Mouse (Mus musculus): ENCODE results near the gene Brcc3. TPM values are rescaled to one million over a fixed set of nuclear protein-coding genes. Genes with fewer than 3 reads are reported as not detected.
"Not testable (repeated sequence)": the region's sequence is repeated elsewhere in the genome, so short reads cannot be mapped to it uniquely, and the experiment has no call there.

Brcc3 gene
- polyA plus RNA-seq, 1 experiment from 2014 or later: 75.6 TPM

DNA sequence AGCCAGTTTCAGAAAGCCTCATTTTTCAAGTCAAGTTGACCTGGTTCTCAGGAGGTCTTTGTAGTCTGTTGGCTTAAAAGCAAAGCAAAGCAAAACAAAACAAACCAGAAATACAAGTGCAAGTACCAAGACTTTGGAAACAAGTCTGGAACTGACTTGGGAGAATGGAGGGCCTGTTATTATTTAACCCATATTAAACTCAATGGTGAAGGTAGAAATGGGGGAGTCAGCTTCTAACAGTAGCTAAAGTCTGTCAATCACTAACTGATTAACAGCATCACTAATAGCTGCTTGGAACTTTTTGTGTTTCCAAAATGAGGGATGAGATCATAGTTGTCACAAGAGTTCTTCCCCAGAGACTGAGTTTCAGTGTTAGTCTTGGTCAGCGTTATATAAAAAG is 17.0 kb upstream of the Brcc3 start:
- no peak for ATAC-seq (replicated peaks; ENCODE audit: insufficient number of reproducible peaks, low FRiP score, low TSS enrichment, low read depth)
- H3K27me3 ChIP-seq (ENCODE audit: control insufficient read depth, insufficient read depth, low read length): no peaks in the 10 kb centered on the region
- no peaks in the 10 kb centered on the region for H3K36me3 ChIP-seq (replicated peaks; ENCODE audit: control insufficient read depth, insufficient read depth, low read depth, low read length)
- no peaks in the 10 kb centered on the region for H3K9me3 ChIP-seq (replicated peaks; ENCODE audit: control insufficient read depth, low read length)
- H3K4me2 ChIP-seq (ENCODE audit: low read depth, low read length): no peak overlapping the region
- no peaks in the 10 kb centered on the region for H3K4me1 ChIP-seq (ENCODE audit: control insufficient read depth, insufficient read depth, low read length)
- DNase-seq (ENCODE audit: low spot score): no peak
- H3K27ac ChIP-seq (replicated peaks; ENCODE audit: low read depth, low read length): no peak overlapping the region
- WGBS: 97% methylated on average over 1 of the region's 1 CpGs
- H3K9ac ChIP-seq (replicated peaks; ENCODE audit: low read length): no peak overlapping the region
- no peak overlapping the region for H3K4me3 ChIP-seq (ENCODE audit: low read depth, low read length)

DNA sequence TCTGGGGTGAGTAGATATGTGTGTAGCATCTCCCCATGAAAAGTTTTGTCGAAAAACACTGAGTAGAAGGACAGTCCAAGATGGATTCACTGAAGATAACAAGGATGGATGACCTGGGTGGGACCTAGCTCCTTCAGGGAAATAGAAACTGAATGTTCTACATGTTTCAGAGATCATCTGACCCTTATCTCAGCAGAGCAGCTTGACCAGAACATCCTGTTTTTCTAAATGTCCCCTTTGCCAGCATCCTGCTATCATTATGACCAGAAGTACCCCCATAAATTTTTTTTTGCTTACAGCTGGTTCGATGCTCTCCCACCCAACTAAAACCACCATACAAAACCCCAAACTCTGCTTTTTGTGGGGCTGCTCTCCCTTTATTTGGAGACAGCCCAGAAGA is 13.8 kb upstream of the Brcc3 start:
- 83% methylated on average over 2 of the region's 2 CpGs for WGBS
- Histone ChIP-seq H3K4me3 (ENCODE audit: low read depth, low read length) (no peak overlapping the region), H3K9ac (replicated peaks; ENCODE audit: low read length) (no peak overlapping the region), H3K36me3 (replicated peaks; ENCODE audit: control insufficient read depth, insufficient read depth, low read depth, low read length) (no peaks in the 10 kb centered on the region), H3K27me3 (ENCODE audit: control insufficient read depth, insufficient read depth, low read length) (no peaks in the 10 kb centered on the region), H3K4me1 (ENCODE audit: control insufficient read depth, insufficient read depth, low read length) (no peaks in the 10 kb centered on the region), H3K4me2 (ENCODE audit: low read depth, low read length) (no peak overlapping the region), H3K9me3 (replicated peaks; ENCODE audit: control insufficient read depth, low read length) (no peaks in the 10 kb centered on the region), H3K27ac (replicated peaks; ENCODE audit: low read depth, low read length) (no peak overlapping the region)
- DNase-seq (ENCODE audit: low spot score): no peak
- no peak for ATAC-seq (replicated peaks; ENCODE audit: insufficient number of reproducible peaks, low FRiP score, low TSS enrichment, low read depth)

GRCm38 (mm10) chrX:75403350-75403749 is 13.1 kb upstream of the Brcc3 start:
- Histone ChIP-seq H3K9ac (replicated peaks; ENCODE audit: low read length) (no peak overlapping the region), H3K9me3 (replicated peaks; ENCODE audit: control insufficient read depth, low read length) (no peaks in the 10 kb centered on the region), H3K27ac (replicated peaks; ENCODE audit: low read depth, low read length) (no peak overlapping the region), H3K4me3 (ENCODE audit: low read depth, low read length) (no peak overlapping the region), H3K27me3 (ENCODE audit: control insufficient read depth, insufficient read depth, low read length) (no peaks in the 10 kb centered on the region), H3K4me2 (ENCODE audit: low read depth, low read length) (no peak overlapping the region), H3K36me3 (replicated peaks; ENCODE audit: control insufficient read depth, insufficient read depth, low read depth, low read length) (no peaks in the 10 kb centered on the region), H3K4me1 (ENCODE audit: control insufficient read depth, insufficient read depth, low read length) (no peaks in the 10 kb centered on the region)
- ATAC-seq (replicated peaks; ENCODE audit: insufficient number of reproducible peaks, low FRiP score, low TSS enrichment, low read depth) (no peak), DNase-seq (ENCODE audit: low spot score) (no peak)

DNA sequence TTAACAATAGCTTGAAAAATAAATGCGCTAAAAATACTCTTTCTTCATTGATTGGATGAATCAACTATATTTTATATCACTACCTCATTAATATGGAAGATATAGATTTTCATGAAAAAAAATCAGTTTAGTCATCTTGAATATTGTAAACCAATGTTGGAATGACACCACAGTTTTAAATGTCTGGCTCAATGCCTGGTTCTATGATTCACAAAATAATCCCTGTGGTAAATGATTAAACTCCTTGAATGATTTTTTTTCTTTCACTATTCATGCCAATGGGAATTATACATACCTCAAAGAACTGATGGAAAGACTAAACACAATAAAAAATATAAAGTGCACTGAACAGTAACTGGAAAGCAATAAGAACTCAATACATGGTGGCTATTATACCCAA is 6.7 kb upstream of the Brcc3 start:
- Histone ChIP-seq H3K9ac (replicated peaks; ENCODE audit: low read length) (no peak overlapping the region), H3K4me1 (ENCODE audit: control insufficient read depth, insufficient read depth, low read length) (no peaks in the 10 kb centered on the region), H3K4me2 (ENCODE audit: low read depth, low read length) (no peak overlapping the region), H3K9me3 (replicated peaks; ENCODE audit: control insufficient read depth, low read length) (no peaks in the 10 kb centered on the region), H3K27me3 (ENCODE audit: control insufficient read depth, insufficient read depth, low read length) (no peaks in the 10 kb centered on the region), H3K27ac (replicated peaks; ENCODE audit: low read depth, low read length) (no peak overlapping the region), H3K4me3 (ENCODE audit: low read depth, low read length) (no peak overlapping the region), H3K36me3 (replicated peaks; ENCODE audit: control insufficient read depth, insufficient read depth, low read depth, low read length) (no peaks in the 10 kb centered on the region)
- DNase-seq (ENCODE audit: low spot score): no peak
- 95% methylated on average over 1 of the region's 1 CpGs for WGBS
- ATAC-seq (replicated peaks; ENCODE audit: insufficient number of reproducible peaks, low FRiP score, low TSS enrichment, low read depth): no peak

DNA sequence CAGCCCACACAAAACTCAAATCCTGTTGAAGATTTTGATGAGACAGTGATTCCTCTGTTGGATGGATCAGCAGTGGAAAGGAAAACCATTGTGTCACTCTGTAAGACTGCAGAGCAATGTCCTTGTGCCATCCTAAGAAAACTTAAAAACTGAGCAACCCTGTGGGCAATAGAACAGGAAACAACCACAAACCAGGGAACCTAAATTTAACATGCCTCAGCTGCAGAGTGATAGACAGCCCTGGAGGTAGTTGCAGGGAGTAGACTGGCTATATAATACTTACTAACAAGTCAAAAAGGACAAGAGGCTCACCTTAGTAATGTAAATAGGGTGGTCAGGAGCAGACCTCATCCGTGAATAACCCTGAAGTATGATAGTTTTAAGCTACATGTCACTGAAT is 38.2 kb downstream of the Brcc3 start:
- Histone ChIP-seq H3K4me1 (ENCODE audit: control insufficient read depth, insufficient read depth, low read length) (no peaks in the 10 kb centered on the region), H3K9ac (replicated peaks; ENCODE audit: low read length) (no peak overlapping the region), H3K4me2 (ENCODE audit: low read depth, low read length) (no peak overlapping the region), H3K27me3 (ENCODE audit: control insufficient read depth, insufficient read depth, low read length) (no peaks in the 10 kb centered on the region), H3K27ac (replicated peaks; ENCODE audit: low read depth, low read length) (no peak overlapping the region), H3K9me3 (replicated peaks; ENCODE audit: control insufficient read depth, low read length) (no peaks in the 10 kb centered on the region), H3K36me3 (replicated peaks; ENCODE audit: control insufficient read depth, insufficient read depth, low read depth, low read length) (no peaks in the 10 kb centered on the region), H3K4me3 (ENCODE audit: low read depth, low read length) (no peak overlapping the region)
- ATAC-seq (replicated peaks; ENCODE audit: insufficient number of reproducible peaks, low FRiP score, low TSS enrichment, low read depth) (no peak), DNase-seq (ENCODE audit: low spot score) (no peak)
- 80% methylated on average over 1 of the region's 1 CpGs for WGBS

- Histone ChIP-seq H3K4me2 (ENCODE audit: low read depth, low read length) (peak overlapping the region; percentile 33), H3K4me3 (ENCODE audit: low read depth, low read length) (peak overlapping the region; percentile 22)
- not testable (repeated sequence) for H3K9me3 ChIP-seq (replicated peaks; ENCODE audit: control insufficient read depth, low read length); H3K36me3 ChIP-seq (replicated peaks; ENCODE audit: control insufficient read depth, insufficient read depth, low read depth, low read length); H3K27me3 ChIP-seq (ENCODE audit: control insufficient read depth, insufficient read depth, low read length); H3K4me1 ChIP-seq (ENCODE audit: control insufficient read depth, insufficient read depth, low read length); H3K27ac ChIP-seq (replicated peaks; ENCODE audit: low read depth, low read length); H3K9ac ChIP-seq (replicated peaks; ENCODE audit: low read length)
- DNase-seq (ENCODE audit: low spot score): peak; percentile 62
- WGBS: 20% methylated on average over 37 of the region's 37 CpGs
- peak; percentile 67 for ATAC-seq (replicated peaks; ENCODE audit: insufficient number of reproducible peaks, low FRiP score, low TSS enrichment, low read depth)
Measured at GRCm38 (mm10) chrX:75475182-75475644, 58.8 kb downstream of the Brcc3 start.

- Histone ChIP-seq H3K4me1 (ENCODE audit: control insufficient read depth, insufficient read depth, low read length) (no peaks in the 10 kb centered on the region), H3K27me3 (ENCODE audit: control insufficient read depth, insufficient read depth, low read length) (no peaks in the 10 kb centered on the region), H3K27ac (replicated peaks; ENCODE audit: low read depth, low read length) (no peak overlapping the region), H3K9ac (replicated peaks; ENCODE audit: low read length) (no peak overlapping the region), H3K4me3 (ENCODE audit: low read depth, low read length) (no peak overlapping the region), H3K4me2 (ENCODE audit: low read depth, low read length) (no peak overlapping the region), H3K36me3 (replicated peaks; ENCODE audit: control insufficient read depth, insufficient read depth, low read depth, low read length) (no peaks in the 10 kb centered on the region), H3K9me3 (replicated peaks; ENCODE audit: control insufficient read depth, low read length) (no peaks in the 10 kb centered on the region)
- DNase-seq (ENCODE audit: low spot score): no peak
- ATAC-seq (replicated peaks; ENCODE audit: insufficient number of reproducible peaks, low FRiP score, low TSS enrichment, low read depth): no peak
- WGBS: 63% methylated on average over 1 of the region's 1 CpGs
Measured at GRCm38 (mm10) chrX:75489886-75490285, 73.5 kb downstream of the Brcc3 start.
